Mouse (Mus musculus): Measurements from ENCODE around the gene Mtrex.

DNA sequence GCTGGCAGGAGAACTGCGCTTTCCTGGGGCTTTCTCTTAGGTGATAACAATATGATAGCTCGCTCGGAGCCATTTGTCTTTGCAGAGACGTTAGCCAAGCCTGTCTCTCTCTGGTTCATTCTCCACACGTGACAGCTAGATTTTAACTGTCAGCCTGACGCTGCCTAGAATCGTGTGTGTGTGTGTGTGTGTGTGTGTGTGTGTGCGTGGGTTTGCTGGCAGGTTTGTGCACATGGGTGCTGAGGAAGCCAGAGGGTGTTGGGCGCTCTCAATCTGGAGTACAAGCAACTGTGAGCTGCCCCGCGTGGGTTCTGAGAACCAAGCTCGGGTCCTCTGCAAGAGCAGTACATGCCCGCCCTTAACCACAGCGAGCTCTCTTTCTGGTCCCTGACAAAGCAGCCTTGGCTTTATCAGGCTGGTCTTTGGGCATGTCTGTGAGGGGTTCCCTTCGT, 14.7 kb upstream of the Mtrex start:
- no peak for TF ChIP-seq CTCF (conservative IDR thresholded peaks at IDR 0.05; ENCODE audit: low read length)
- no peak for TF ChIP-seq POU5F1 (IDR thresholded peaks at IDR 0.05; ENCODE audit: borderline replicate concordance, low read length)

Measured in E14TG2a.4 (cell line).